Mouse (Mus musculus): ENCODE data around the gene Mef2d. TPM values are rescaled to one million over a fixed set of nuclear protein-coding genes. Genes with fewer than 3 reads are reported as not detected.

Gene Mef2d
- polyA plus RNA-seq, 2 experiments = 6.4 to 10.3 TPM

DNA sequence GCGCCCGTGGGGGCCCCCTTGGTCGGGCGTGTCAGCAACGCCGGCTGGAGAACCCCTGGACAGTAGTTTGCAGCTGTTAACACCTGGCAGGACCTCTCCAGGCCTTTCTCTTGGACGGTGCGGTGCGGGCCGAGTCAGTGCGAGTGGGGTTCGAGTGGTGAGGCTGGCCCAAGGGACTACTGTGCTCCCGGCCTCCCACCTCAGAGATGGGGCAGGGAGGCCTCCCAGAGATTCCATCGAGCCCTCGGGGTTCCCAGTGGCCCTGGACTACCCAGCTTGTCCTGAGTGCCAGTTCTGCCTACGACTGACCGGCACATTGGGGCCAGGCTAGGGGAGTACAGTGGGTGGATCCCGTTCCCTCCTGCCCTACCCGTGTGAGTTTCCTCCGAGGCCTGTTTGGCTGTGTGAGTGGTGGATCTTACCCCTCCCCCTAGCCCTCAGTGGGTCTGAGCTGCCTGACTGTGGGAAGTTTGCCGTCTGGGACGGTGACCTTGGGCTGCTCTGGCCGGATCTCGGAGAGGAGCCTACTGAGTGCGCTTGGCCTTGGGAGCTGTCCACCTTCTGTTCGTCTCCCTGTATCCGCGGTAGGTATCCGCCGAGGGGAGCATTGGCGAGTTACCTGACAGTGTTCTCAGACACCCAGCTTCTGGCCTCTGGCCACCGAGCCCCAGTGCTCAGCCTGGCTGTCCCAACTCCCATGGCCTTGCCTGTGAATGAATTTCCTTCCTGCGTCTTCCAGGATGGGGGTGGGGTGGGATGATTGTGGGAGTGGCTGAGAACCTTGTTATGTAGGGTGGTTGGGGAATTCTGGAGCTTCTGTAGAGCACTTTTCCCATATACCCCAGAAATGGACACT is 972 bp downstream of the Mef2d start:
- DNase-seq (ENCODE audit: low read depth in 3 of 3, low spot score in 3 of 3) (no peak), ATAC-seq (ENCODE audit: insufficient read depth) (peak; percentile 7; the same call in 1 of the 2 replicates)
- Histone ChIP-seq H3K9ac (replicated peaks) (peak overlapping the region; percentile 79), H3K4me2 (ENCODE audit: low read depth) (peak overlapping the region; percentile 78), H3K27ac (peak overlapping the region; percentile 84), H3K4me3 (ENCODE audit: insufficient read depth in 1 of 2, low read depth in 2 of 2, low read length in 2 of 2) (peak overlapping the region; percentile 70 to 81), H3K27me3 (ENCODE audit: control insufficient read depth, insufficient read depth, low read length) (no peaks in the 10 kb centered on the region), H3K4me1 (replicated peaks; ENCODE audit: control insufficient read depth in 2 of 2, insufficient read depth in 2 of 2, low read length in 1 of 2) (peaks cover 44 to 74% of the 10 kb centered on the region in 2 experiments), H3K9me3 (ENCODE audit: control insufficient read depth, low read length) (no peaks in the 10 kb centered on the region), H3K36me3 (replicated peaks; ENCODE audit: control insufficient read depth, insufficient read depth, low read depth) (no peaks in the 10 kb centered on the region)
- TF ChIP-seq EP300 (IDR thresholded peaks at IDR 0.05; ENCODE audit: low read depth) (no peak), CTCF (IDR thresholded peaks at IDR 0.05; ENCODE audit: low read depth) (no peak)
- under 1% methylated on average over 33 of the region's 33 CpGs for WGBS (ENCODE audit: insufficient replicate concordance)

DNA sequence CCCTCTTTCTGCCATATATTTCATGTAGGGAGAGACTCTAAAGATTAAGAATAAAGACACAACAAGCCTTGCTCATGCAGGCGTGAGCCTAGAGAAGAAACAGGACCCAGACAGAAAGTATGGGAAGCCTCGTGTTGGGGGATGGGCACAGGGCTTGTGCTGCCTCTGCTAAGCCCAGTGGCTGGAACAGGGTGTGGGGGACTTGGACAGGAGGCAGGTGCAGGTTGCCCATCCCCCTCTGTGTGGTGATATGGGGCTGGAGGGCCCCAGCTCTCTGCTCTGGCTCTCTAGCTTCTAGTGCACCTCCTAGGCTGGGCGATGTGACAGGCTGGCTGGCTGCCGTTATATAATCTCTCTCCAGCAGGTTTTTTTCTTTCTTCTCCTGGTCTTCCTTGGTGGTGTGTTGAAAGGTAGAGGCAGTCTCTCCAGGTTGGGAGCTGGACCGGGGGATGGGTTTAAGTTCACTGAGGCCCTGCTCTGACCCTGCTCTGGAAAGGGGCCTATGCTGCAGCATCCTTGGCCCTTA is 1.9 kb downstream of the Mef2d start:
- TF ChIP-seq EP300 (IDR thresholded peaks at IDR 0.05; ENCODE audit: low read depth) = no peak
- TF ChIP-seq CTCF (IDR thresholded peaks at IDR 0.05; ENCODE audit: low read depth) = no peak
- H3K9me3 ChIP-seq (ENCODE audit: control insufficient read depth, low read length) = no peaks in the 10 kb centered on the region
- H3K4me2 ChIP-seq (ENCODE audit: low read depth) = peak overlapping the region; percentile 78
- H3K4me1 ChIP-seq (replicated peaks; ENCODE audit: control insufficient read depth in 2 of 2, insufficient read depth in 2 of 2, low read length in 1 of 2) = peaks cover 52 to 79% of the 10 kb centered on the region in 2 experiments
- DNase-seq (ENCODE audit: low read depth in 3 of 3, low spot score in 3 of 3) = no peak
- peak; percentile 27; the same call in 1 of the 2 replicates for ATAC-seq (ENCODE audit: insufficient read depth)
- H3K4me3 ChIP-seq (ENCODE audit: insufficient read depth in 1 of 2, low read depth in 2 of 2, low read length in 2 of 2) = peak overlapping the region; percentile 70 to 81
- WGBS (ENCODE audit: insufficient replicate concordance) = 1% methylated on average over 5 of the region's 5 CpGs
- no peaks in the 10 kb centered on the region for H3K27me3 ChIP-seq (ENCODE audit: control insufficient read depth, insufficient read depth, low read length)
- no peaks in the 10 kb centered on the region for H3K36me3 ChIP-seq (replicated peaks; ENCODE audit: control insufficient read depth, insufficient read depth, low read depth)
- H3K27ac ChIP-seq = peak overlapping the region; percentile 59
- peak overlapping the region; percentile 79 for H3K9ac ChIP-seq (replicated peaks)

DNA sequence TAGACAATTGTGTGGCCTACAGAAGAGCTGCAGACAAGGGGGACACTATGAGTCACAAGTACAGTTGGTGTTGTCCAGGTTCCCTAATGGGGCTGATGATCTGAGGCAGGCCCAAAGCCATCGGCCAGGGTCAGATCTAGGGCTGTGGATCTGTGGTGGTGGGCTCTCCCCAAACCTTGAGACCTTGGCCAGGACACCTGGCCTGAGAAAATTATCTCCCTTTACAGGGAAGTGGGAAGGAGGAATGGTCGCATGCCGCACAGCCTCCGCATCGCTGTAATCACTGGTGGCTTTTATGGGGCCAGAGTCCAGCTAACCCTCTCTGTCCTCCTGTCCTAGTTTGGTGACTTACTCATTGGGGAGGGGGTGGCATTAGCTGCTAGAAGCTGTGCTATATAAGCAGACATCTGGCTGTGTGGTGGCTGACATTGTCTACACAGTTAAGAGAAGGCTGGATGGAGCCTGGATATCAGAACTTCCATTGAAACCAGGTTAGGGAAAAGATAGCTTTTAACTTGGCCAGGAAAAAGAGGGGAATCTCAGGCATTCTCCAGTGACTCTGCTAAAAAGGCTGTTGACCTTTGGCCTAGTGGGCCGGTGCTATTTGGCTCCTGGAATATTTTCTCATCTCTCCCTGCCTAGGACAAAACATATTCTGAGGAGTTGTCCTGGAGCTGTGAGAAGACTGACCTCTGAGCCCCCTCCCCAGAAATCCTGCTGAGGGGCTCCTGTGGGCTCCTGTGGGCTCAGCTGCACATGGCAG is 2.7 kb downstream of the Mef2d start:
- Histone ChIP-seq H3K4me3 (ENCODE audit: insufficient read depth in 1 of 2, low read depth in 2 of 2, low read length in 2 of 2) (peak overlapping the region; percentile 70 to 81), H3K9ac (replicated peaks) (peak overlapping the region; percentile 79), H3K27me3 (ENCODE audit: control insufficient read depth, insufficient read depth, low read length) (no peaks in the 10 kb centered on the region), H3K9me3 (ENCODE audit: control insufficient read depth, low read length) (no peaks in the 10 kb centered on the region), H3K36me3 (replicated peaks; ENCODE audit: control insufficient read depth, insufficient read depth, low read depth) (no peaks in the 10 kb centered on the region), H3K27ac (peak overlapping the region; percentile 59), H3K4me2 (ENCODE audit: low read depth) (peak overlapping the region; percentile 78), H3K4me1 (replicated peaks; ENCODE audit: control insufficient read depth in 2 of 2, insufficient read depth in 2 of 2, low read length in 1 of 2) (peaks cover 60 to 80% of the 10 kb centered on the region in 2 experiments)
- DNase-seq (ENCODE audit: low read depth in 3 of 3, low spot score in 3 of 3) (no peak), ATAC-seq (ENCODE audit: insufficient read depth) (no peak)
- no peak for TF ChIP-seq CTCF (IDR thresholded peaks at IDR 0.05; ENCODE audit: low read depth)
- no peak for TF ChIP-seq EP300 (IDR thresholded peaks at IDR 0.05; ENCODE audit: low read depth)
- WGBS (ENCODE audit: insufficient replicate concordance) = 56% methylated on average over 6 of the region's 6 CpGs

DNA sequence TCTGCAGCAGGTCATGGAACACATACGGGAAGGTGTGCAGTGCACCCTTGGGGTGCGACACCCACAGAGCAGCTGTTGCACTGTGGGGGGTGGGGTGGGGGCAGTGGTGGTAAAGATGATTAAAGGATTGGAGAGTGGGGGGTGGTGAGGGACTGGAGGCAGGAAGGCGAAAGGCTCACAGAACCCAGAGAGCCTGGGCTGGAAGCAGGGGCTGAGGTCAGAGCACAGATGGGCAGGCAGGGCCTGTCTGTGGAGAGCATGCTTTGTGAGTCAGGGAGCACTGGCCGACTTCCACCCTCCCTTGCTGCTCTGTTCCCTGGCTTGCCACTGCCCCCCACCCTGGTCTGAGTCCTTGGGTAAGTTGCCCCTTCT is 3.2 kb downstream of the Mef2d start:
- ATAC-seq (ENCODE audit: insufficient read depth) (no peak), DNase-seq (ENCODE audit: low read depth in 3 of 3, low spot score in 3 of 3) (no peak)
- peak overlapping the region; percentile 19; the same call in 1 of the 2 replicates for H3K9ac ChIP-seq (replicated peaks)
- peaks cover 64 to 76% of the 10 kb centered on the region in 2 experiments for H3K4me1 ChIP-seq (replicated peaks; ENCODE audit: control insufficient read depth in 2 of 2, insufficient read depth in 2 of 2, low read length in 1 of 2)
- peak overlapping the region; percentile 78 for H3K4me2 ChIP-seq (ENCODE audit: low read depth)
- 29% methylated on average over 4 of the region's 4 CpGs for WGBS (ENCODE audit: insufficient replicate concordance)
- H3K4me3 ChIP-seq (ENCODE audit: insufficient read depth in 1 of 2, low read depth in 2 of 2, low read length in 2 of 2) = peak overlapping the region in 1 of 2 experiments; percentile 81; a peak in 2 of 4 replicates
- H3K9me3 ChIP-seq (ENCODE audit: control insufficient read depth, low read length) = no peaks in the 10 kb centered on the region
- peak overlapping the region; percentile 17 for H3K27ac ChIP-seq
- H3K36me3 ChIP-seq (replicated peaks; ENCODE audit: control insufficient read depth, insufficient read depth, low read depth) = no peaks in the 10 kb centered on the region
- TF ChIP-seq EP300 (IDR thresholded peaks at IDR 0.05; ENCODE audit: low read depth) (no peak), CTCF (IDR thresholded peaks at IDR 0.05; ENCODE audit: low read depth) (no peak)
- H3K27me3 ChIP-seq (ENCODE audit: control insufficient read depth, insufficient read depth, low read length) = no peaks in the 10 kb centered on the region

All from liver, embryonic 14.5 days (tissue).